Mouse (Mus musculus) CH12.LX (cell line): ENCODE measurements around the gene Etfdh.
A peak's percentile ranks its signal among the peaks of the same experiment; 100 is the strongest.

ENCODE experiments used
- CHD2 ChIP-seq: IDR thresholded peaks from 2 replicates; pipeline ENCODE4 v1.6.1; 2011; ENCODE audit warnings: low read length, improper control_type of control experiment
- CTCF ChIP-seq, 2 experiments: IDR thresholded peaks in 1 of 2; conservative IDR thresholded peaks in 1 of 2; 2 replicates each; pipeline ENCODE4 v1.5.1; 2011 to 2012; ENCODE audit warnings: low read depth in 2 of 2, low read length in 2 of 2, improper control_type of control experiment in 1 of 2, inconsistent platforms in 1 of 2, mild to moderate bottlenecking in 1 of 2, moderate library complexity in 1 of 2
- GABPA ChIP-seq: IDR thresholded peaks from 2 replicates; pipeline ENCODE4 v1.6.1; 2012; ENCODE audit warnings: low read depth, low read length, improper control_type of control experiment, inconsistent platforms; ENCODE audit not compliant: insufficient replicate concordance
- JUND ChIP-seq: conservative IDR thresholded peaks from 2 replicates; pipeline ENCODE4 v1.6.1; 2011; ENCODE audit warnings: low read depth, low read length, improper control_type of control experiment
- MAX ChIP-seq: IDR thresholded peaks from 2 replicates; pipeline ENCODE4 v1.6.1; 2011; ENCODE audit warnings: low read length, improper control_type of control experiment
- MYC ChIP-seq: IDR thresholded peaks from 2 replicates; pipeline ENCODE4 v1.6.1; 2011; ENCODE audit warnings: low read depth, mild to moderate bottlenecking, improper control_type of control experiment, low read length
- POLR2A ChIP-seq: IDR thresholded peaks from 2 replicates; pipeline ENCODE4 v1.6.1; 2011; ENCODE audit warnings: low read depth, mild to moderate bottlenecking, improper control_type of control experiment, low read length
- UBTF ChIP-seq: IDR thresholded peaks from 2 replicates; pipeline ENCODE4 v1.6.1; 2012; ENCODE audit warnings: low read depth, mild to moderate bottlenecking, inconsistent platforms, low read length, improper control_type of control experiment, moderate library complexity

DNA sequence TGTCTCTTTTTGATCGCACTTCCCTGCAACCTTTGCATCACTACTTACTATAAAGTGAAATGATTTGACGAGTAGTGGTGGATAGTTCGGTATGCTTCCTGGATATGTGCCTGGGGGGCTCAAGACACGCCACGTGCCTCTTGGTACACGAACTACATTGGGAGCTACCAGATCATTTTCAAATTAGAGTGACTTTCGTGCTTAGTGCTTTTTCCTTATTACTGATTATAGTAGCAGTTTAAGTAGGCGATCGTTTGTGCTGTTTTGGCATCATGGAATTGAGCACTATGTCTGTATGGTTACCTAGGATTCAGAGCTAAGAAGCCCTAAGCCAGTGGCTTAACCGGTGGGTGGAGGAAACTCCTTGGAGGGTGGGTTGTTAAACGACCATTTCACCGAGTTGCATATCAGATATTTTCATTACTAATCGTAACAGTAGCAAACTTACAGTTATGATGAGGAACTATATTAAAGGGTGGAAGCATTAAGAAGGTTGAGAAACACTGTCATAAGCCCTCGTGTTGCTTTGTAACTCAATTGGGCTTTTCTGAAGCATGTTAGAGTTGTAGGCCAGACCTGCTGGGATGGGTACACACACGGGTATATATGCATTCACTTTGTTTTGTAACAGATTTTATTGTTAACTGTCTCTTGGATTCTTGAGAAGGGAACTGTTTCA lies 37.4 kb downstream of the Etfdh start:
- TF ChIP-seq CTCF (conservative IDR thresholded peaks at IDR 0.05 in 1 of 2, IDR thresholded peaks at IDR 0.05 in 1 of 2; ENCODE audit: low read depth in 2 of 2, low read length in 2 of 2) = no peak
- TF ChIP-seq JUND = no peak
- no peak for TF ChIP-seq POLR2A
- no peak for TF ChIP-seq CHD2
- peak; percentile 54 for TF ChIP-seq MYC
- TF ChIP-seq GABPA = no peak
- TF ChIP-seq UBTF = no peak
- peak; percentile 54 for TF ChIP-seq MAX
